ENCODE assay signal across 21 mouse cellular contexts in genomic region chr1:91961231-91961630, GRCm38 (mm10).
DNase-seq lines count a peak whose midpoint lies in the region; ATAC-seq and TF ChIP-seq lines count a peak whose summit lies in the region.
"Had no signal": no experiment of that assay in that cellular context is flagged by ENCODE, and none has a peak within 500 bp of the region (broad histone marks: within the 10 kb centered on the region; RNA-seq: fewer than 3 reads in every experiment).

No protein-coding gene starts in this region.

- 65% methylated on average over 8 of the region's 8 CpGs for WGBS in intestine, postnatal 0 days
- WGBS in intestine, embryonic 16.5 days = 71% methylated on average over 8 of the region's 8 CpGs

- no peak overlapping the region for H3K27ac ChIP-seq in intestine, postnatal 0 days (ENCODE audit: low read depth, low read length)
- H3K27ac ChIP-seq in intestine, embryonic 16.5 days (ENCODE audit: low read length) = no peak overlapping the region
- H3K27ac ChIP-seq: embryonic facial prominence, embryonic 15.5 days; forebrain, embryonic 15.5 days; heart, embryonic 15.5 days; hindbrain, embryonic 13.5 days; liver, embryonic 12.5 days; midbrain, embryonic 10.5 days had no signal

- no peak overlapping the region for H3K9ac ChIP-seq in intestine, postnatal 0 days (ENCODE audit: low read depth, low read length)
- H3K9ac ChIP-seq in intestine, embryonic 16.5 days (ENCODE audit: low read depth, low read length) = no peak overlapping the region
- H3K9ac ChIP-seq: embryonic facial prominence, embryonic 15.5 days; forebrain, embryonic 15.5 days; heart, embryonic 15.5 days; hindbrain, embryonic 13.5 days; liver, embryonic 12.5 days had no signal

- peak; percentile 30 for DNase-seq in adrenal gland, adult 2 months
- no peak for DNase-seq in adrenal gland, adult (ENCODE audit: inconsistent age in 2 of 2, low spot score in 1 of 2)
- peak; percentile 56 to 61 for DNase-seq in kidney, adult 8-10 months
- peak; percentile 32 to 48 for DNase-seq in kidney, postnatal 4 days
- DNase-seq in neural tube, embryonic 10.5 days (ENCODE audit: extremely low spot score, low spot score) = no peak
- DNase-seq: cerebellum, postnatal 14 days; heart, postnatal 36 days; lung, adult 18-20 months; lung, postnatal 10 days; right cerebral cortex, postnatal 4 days; thymus, postnatal 25 days had no signal

- peaks cover 40% of the 10 kb centered on the region for H3K36me3 ChIP-seq in intestine, postnatal 0 days (ENCODE audit: control insufficient read depth, insufficient read depth)
- peaks cover 3% of the 10 kb centered on the region; the same call in 1 of the 2 replicates for H3K36me3 ChIP-seq in intestine, embryonic 16.5 days (ENCODE audit: control insufficient read depth, insufficient read depth, low read length)

- no peaks in the 10 kb centered on the region for H3K27me3 ChIP-seq in intestine, postnatal 0 days (replicated peaks; ENCODE audit: control insufficient read depth, insufficient read depth, low read length)
- H3K27me3 ChIP-seq in intestine, embryonic 16.5 days (replicated peaks; ENCODE audit: control insufficient read depth, insufficient read depth, low read length) = no peaks in the 10 kb centered on the region
- H3K27me3 ChIP-seq: embryonic facial prominence, embryonic 15.5 days; forebrain, embryonic 15.5 days; heart, embryonic 15.5 days; hindbrain, embryonic 13.5 days; liver, embryonic 12.5 days had no signal

- no peak overlapping the region for H3K4me2 ChIP-seq in intestine, postnatal 0 days (replicated peaks; ENCODE audit: low read depth)
- H3K4me2 ChIP-seq in intestine, embryonic 16.5 days (ENCODE audit: low read depth, low read length) = no peak overlapping the region
- H3K4me2 ChIP-seq: embryonic facial prominence, embryonic 15.5 days; forebrain, embryonic 15.5 days; heart, embryonic 15.5 days; hindbrain, embryonic 13.5 days; liver, embryonic 12.5 days had no signal

- H3K9me3 ChIP-seq in intestine, postnatal 0 days (ENCODE audit: control insufficient read depth) = no peaks in the 10 kb centered on the region
- no peaks in the 10 kb centered on the region for H3K9me3 ChIP-seq in intestine, embryonic 16.5 days (ENCODE audit: control insufficient read depth, low read length)
- H3K9me3 ChIP-seq: embryonic facial prominence, embryonic 15.5 days; forebrain, embryonic 15.5 days; heart, embryonic 15.5 days; hindbrain, embryonic 13.5 days; liver, embryonic 12.5 days; midbrain, embryonic 10.5 days had no signal

- H3K4me1 ChIP-seq in intestine, postnatal 0 days (replicated peaks; ENCODE audit: control insufficient read depth, insufficient read depth, low read length) = no peaks in the 10 kb centered on the region
- no peaks in the 10 kb centered on the region for H3K4me1 ChIP-seq in intestine, embryonic 16.5 days (ENCODE audit: control insufficient read depth, insufficient read depth, low read length)
- H3K4me1 ChIP-seq: forebrain, embryonic 15.5 days; heart, embryonic 15.5 days; liver, embryonic 12.5 days; midbrain, embryonic 10.5 days had no signal

- TF ChIP-seq CTCF in intestine, postnatal 0 days (IDR thresholded peaks at IDR 0.05; ENCODE audit: low read depth) = 0 out of 2 replicates have a peak, but pooled peaks have one; percentile 19

- no peak overlapping the region for H3K4me3 ChIP-seq in intestine, postnatal 0 days (ENCODE audit: low read depth, low read length)
- H3K4me3 ChIP-seq in intestine, embryonic 16.5 days (ENCODE audit: low read length) = no peak overlapping the region
- H3K4me3 ChIP-seq: embryonic facial prominence, embryonic 15.5 days; forebrain, embryonic 15.5 days; heart, embryonic 15.5 days; hindbrain, embryonic 13.5 days; liver, embryonic 12.5 days; midbrain, embryonic 10.5 days; myocyte had no signal

- ATAC-seq in intestine, postnatal 0 days = no peak
- no peak for ATAC-seq in intestine, embryonic 16.5 days
- ATAC-seq: forebrain, embryonic 15.5 days; liver, embryonic 12.5 days; midbrain, embryonic 16.5 days had no signal

Comparison
In these comparisons a context has a peak if more than half of its experiments do, and no peak if none do; other contexts are left out.
1. DNase-seq: peak in adrenal gland, adult 2 months (single experiment), kidney, adult 8-10 months (2 of 2) and kidney, postnatal 4 days (2 of 2); none in adrenal gland, adult (0 of 2) and neural tube, embryonic 10.5 days (single experiment).